Mouse (Mus musculus): ENCODE data around the gene Olfr19.

GRCm38 (mm10) chr16:16684975-16685374, 8.8 kb upstream of the Olfr19 start:
- TF ChIP-seq CTCF (conservative IDR thresholded peaks at IDR 0.05; ENCODE audit: low read length): no peak
- TF ChIP-seq NANOG (IDR thresholded peaks at IDR 0.05; ENCODE audit: borderline replicate concordance, low read length): peak; percentile 95
